Mouse (Mus musculus): ENCODE measurements around the gene Swi5. TPM values are rescaled to one million over a fixed set of nuclear protein-coding genes. Genes with fewer than 3 reads are reported as not detected.

The Swi5 gene
- polyA plus RNA-seq, 1 experiment: not detected

- Histone ChIP-seq H3K27ac (ENCODE audit: insufficient read depth, low read depth, low read length) (no peak overlapping the region), H3K4me3 (ENCODE audit: insufficient read depth, low read depth, low read length) (no peak overlapping the region), H3K4me1 (ENCODE audit: control insufficient read depth, insufficient read depth, low read length) (peaks cover 46% of the 10 kb centered on the region)
- TF ChIP-seq POLR2A (IDR thresholded peaks at IDR 0.05; ENCODE audit: insufficient read depth, low read depth, low read length): no peak
- TF ChIP-seq CTCF (IDR thresholded peaks at IDR 0.05; ENCODE audit: insufficient read depth, low read depth, low read length): no peak
- 93% methylated on average over 14 of the region's 14 CpGs for WGBS
These were observed 27.0 kb upstream of the Swi5 start for GRCm38 (mm10) chr2:32314831-32315230.

- Histone ChIP-seq H3K4me1 (ENCODE audit: control insufficient read depth, insufficient read depth, low read length) (peaks cover 28% of the 10 kb centered on the region), H3K4me3 (ENCODE audit: insufficient read depth, low read depth, low read length) (peak overlapping the region; percentile 28), H3K27ac (ENCODE audit: insufficient read depth, low read depth, low read length) (no peak overlapping the region)
- 8% methylated on average over 55 of the region's 56 CpGs for WGBS
- TF ChIP-seq POLR2A (IDR thresholded peaks at IDR 0.05; ENCODE audit: insufficient read depth, low read depth, low read length) (no peak), CTCF (IDR thresholded peaks at IDR 0.05; ENCODE audit: insufficient read depth, low read depth, low read length) (no peak)
These were observed 24.6 kb upstream of the Swi5 start for GRCm38 (mm10) chr2:32312318-32312964.

GRCm38 (mm10) chr2:32311443-32312317 is 23.8 kb upstream of the Swi5 start:
- Histone ChIP-seq H3K27ac (ENCODE audit: insufficient read depth, low read depth, low read length) (peak overlapping the region; percentile 2; the same call in 1 of the 2 replicates), H3K4me3 (ENCODE audit: insufficient read depth, low read depth, low read length) (peak overlapping the region; percentile 24; the same call in 1 of the 2 replicates), H3K4me1 (ENCODE audit: control insufficient read depth, insufficient read depth, low read length) (peaks cover 21% of the 10 kb centered on the region)
- WGBS: 18% methylated on average over 41 of the region's 42 CpGs
- no peak for TF ChIP-seq POLR2A (IDR thresholded peaks at IDR 0.05; ENCODE audit: insufficient read depth, low read depth, low read length)
- TF ChIP-seq CTCF (IDR thresholded peaks at IDR 0.05; ENCODE audit: insufficient read depth, low read depth, low read length): no peak

- WGBS: 87% methylated on average over 18 of the region's 18 CpGs
- no peak overlapping the region for H3K4me3 ChIP-seq (ENCODE audit: insufficient read depth, low read depth, low read length)
- H3K4me1 ChIP-seq (ENCODE audit: control insufficient read depth, insufficient read depth, low read length): peaks cover 17% of the 10 kb centered on the region
- no peak overlapping the region for H3K27ac ChIP-seq (ENCODE audit: insufficient read depth, low read depth, low read length)
- TF ChIP-seq CTCF (IDR thresholded peaks at IDR 0.05; ENCODE audit: insufficient read depth, low read depth, low read length) (no peak), POLR2A (IDR thresholded peaks at IDR 0.05; ENCODE audit: insufficient read depth, low read depth, low read length) (no peak)
These were observed 22.4 kb upstream of the Swi5 start for GRCm38 (mm10) chr2:32310096-32310845.

- Histone ChIP-seq H3K4me1 (ENCODE audit: control insufficient read depth, insufficient read depth, low read length) (peaks cover 15% of the 10 kb centered on the region), H3K4me3 (ENCODE audit: insufficient read depth, low read depth, low read length) (no peak overlapping the region), H3K27ac (ENCODE audit: insufficient read depth, low read depth, low read length) (no peak overlapping the region)
- WGBS: 85% methylated on average over 16 of the region's 16 CpGs
- TF ChIP-seq CTCF (IDR thresholded peaks at IDR 0.05; ENCODE audit: insufficient read depth, low read depth, low read length) (no peak), POLR2A (IDR thresholded peaks at IDR 0.05; ENCODE audit: insufficient read depth, low read depth, low read length) (no peak)
These were observed 21.1 kb upstream of the Swi5 start for GRCm38 (mm10) chr2:32308870-32309568.

- Histone ChIP-seq H3K4me1 (ENCODE audit: control insufficient read depth, insufficient read depth, low read length) (peaks cover 19% of the 10 kb centered on the region), H3K27ac (ENCODE audit: insufficient read depth, low read depth, low read length) (no peak overlapping the region), H3K4me3 (ENCODE audit: insufficient read depth, low read depth, low read length) (no peak overlapping the region)
- TF ChIP-seq CTCF (IDR thresholded peaks at IDR 0.05; ENCODE audit: insufficient read depth, low read depth, low read length) (peak; percentile 45; the same call in 1 of the 2 replicates), POLR2A (IDR thresholded peaks at IDR 0.05; ENCODE audit: insufficient read depth, low read depth, low read length) (no peak; the same call in 1 of the 2 replicates)
- WGBS: 40% methylated on average over 8 of the region's 8 CpGs
These were observed 20.3 kb upstream of the Swi5 start for GRCm38 (mm10) chr2:32307941-32308760.

GRCm38 (mm10) chr2:32307247-32307798 is 19.4 kb upstream of the Swi5 start:
- Histone ChIP-seq H3K4me3 (ENCODE audit: insufficient read depth, low read depth, low read length) (no peak overlapping the region), H3K4me1 (ENCODE audit: control insufficient read depth, insufficient read depth, low read length) (peaks cover 14% of the 10 kb centered on the region), H3K27ac (ENCODE audit: insufficient read depth, low read depth, low read length) (no peak overlapping the region)
- WGBS: 68% methylated on average over 6 of the region's 6 CpGs
- TF ChIP-seq CTCF (IDR thresholded peaks at IDR 0.05; ENCODE audit: insufficient read depth, low read depth, low read length) (no peak), POLR2A (IDR thresholded peaks at IDR 0.05; ENCODE audit: insufficient read depth, low read depth, low read length) (no peak)
